Mouse (Mus musculus) embryonic fibroblast, embryonic 13.5 days (primary cell): ENCODE measurements around the gene Chn2.

Source experiments
- CTCF ChIP-seq: IDR thresholded peaks from 2 replicates; pipeline ENCODE4 v1.5.1; 2011; ENCODE audit warnings: mild to moderate bottlenecking, control low read depth, low read length, moderate library complexity, borderline replicate concordance; ENCODE audit not compliant: insufficient read depth
- POLR2A ChIP-seq: IDR thresholded peaks from 2 replicates; pipeline ENCODE4 v1.6.1; 2011; ENCODE audit warnings: low read depth, mild to moderate bottlenecking, control low read depth, low read length, moderate library complexity

GRCm38 (mm10) chr6:54030776-54031175 is 8.6 kb upstream of the Chn2 start:
- TF ChIP-seq CTCF: no peak
- no peak for TF ChIP-seq POLR2A
